ENCODE assay signal across 8 mouse cellular contexts in the genomic region with DNA sequence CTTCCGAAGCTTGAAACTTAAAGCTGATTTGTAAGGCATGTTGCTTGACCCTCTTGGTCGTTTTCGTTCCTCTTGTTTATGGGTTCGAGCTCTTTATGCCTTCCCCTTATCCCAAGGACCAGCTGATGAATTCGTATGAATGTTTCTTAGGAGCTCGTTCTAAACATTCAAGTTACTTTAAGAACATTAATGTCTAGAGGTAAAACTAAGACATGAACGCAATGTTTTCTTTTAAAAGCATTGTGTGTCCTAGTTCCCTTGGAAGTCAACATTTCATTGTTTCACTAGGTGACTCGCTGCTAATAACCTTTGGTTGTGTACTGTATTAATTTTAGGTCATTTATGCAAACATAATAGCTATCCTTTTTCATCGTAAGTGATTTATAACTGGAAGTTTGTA. TPM values are rescaled to one million over a fixed set of nuclear protein-coding genes. Genes with fewer than 3 reads are reported as not detected.
A peak's percentile ranks its signal among the peaks of the same experiment; 100 is the strongest.
DNase-seq lines count a peak whose midpoint lies in the region; ATAC-seq and TF ChIP-seq lines count a peak whose summit lies in the region.

No protein-coding gene starts in this region.

- H3K9ac ChIP-seq in liver, embryonic 15.5 days, result no peak overlapping the region

- H3K9me3 ChIP-seq in erythroblast, embryonic 14.5 days (ENCODE audit: control insufficient read depth, low read length), result no peaks in the 10 kb centered on the region
- no peaks in the 10 kb centered on the region for H3K9me3 ChIP-seq in E14TG2a.4 (ENCODE audit: low read length)
- no peaks in the 10 kb centered on the region for H3K9me3 ChIP-seq in liver, embryonic 15.5 days (replicated peaks)

- 76% methylated on average over 9 of the region's 9 CpGs for WGBS in liver, embryonic 15.5 days (ENCODE audit: insufficient replicate concordance)

- no peak for ATAC-seq in erythroblast, adult 5-6 weeks (replicated peaks; ENCODE audit: low FRiP score, poor library complexity, severe bottlenecking)
- ATAC-seq in liver, embryonic 15.5 days (ENCODE audit: insufficient read depth), result no peak

- no peak for TF ChIP-seq CTCF in E14TG2a.4 (conservative IDR thresholded peaks at IDR 0.05; ENCODE audit: low read length)

- H3K4me2 ChIP-seq in liver, embryonic 15.5 days, result peak overlapping the region; percentile 85

- DNase-seq in forelimb bud, embryonic 11.5 days (ENCODE audit: low read depth, low spot score), result peak; percentile 5
- no peak for DNase-seq in ovary, postnatal 14 days (ENCODE audit: low spot score)
- no peak for DNase-seq in spleen, adult 12 weeks (ENCODE audit: low spot score)
- no peak for DNase-seq in thymus, postnatal 10 days (ENCODE audit: low spot score in 2 of 2)

- no peaks in the 10 kb centered on the region for H3K36me3 ChIP-seq in erythroblast, embryonic 14.5 days (ENCODE audit: control insufficient read depth)
- no peaks in the 10 kb centered on the region for H3K36me3 ChIP-seq in E14TG2a.4 (ENCODE audit: insufficient read depth, low read length)
- H3K36me3 ChIP-seq in liver, embryonic 15.5 days (replicated peaks), result no peaks in the 10 kb centered on the region

- H3K27ac ChIP-seq in liver, embryonic 15.5 days (replicated peaks), result no peak overlapping the region

- H3K4me1 ChIP-seq in erythroblast, embryonic 14.5 days (ENCODE audit: control insufficient read depth), result peaks cover 15% of the 10 kb centered on the region
- H3K4me1 ChIP-seq in E14TG2a.4 (replicated peaks; ENCODE audit: low read depth, low read length), result peaks cover 28% of the 10 kb centered on the region
- peaks cover 8% of the 10 kb centered on the region for H3K4me1 ChIP-seq in liver, embryonic 15.5 days (replicated peaks)

- H3K4me3 ChIP-seq in erythroblast, embryonic 14.5 days (replicated peaks), result peak overlapping the region; percentile 75
- H3K4me3 ChIP-seq in E14TG2a.4 (replicated peaks; ENCODE audit: low read length), result peak overlapping the region; percentile 88
- peak overlapping the region; percentile 82 for H3K4me3 ChIP-seq in liver, embryonic 15.5 days (replicated peaks)

- no peaks in the 10 kb centered on the region for H3K27me3 ChIP-seq in erythroblast, embryonic 14.5 days (ENCODE audit: control insufficient read depth)
- no peaks in the 10 kb centered on the region for H3K27me3 ChIP-seq in E14TG2a.4 (ENCODE audit: insufficient read depth, low read length)
- no peaks in the 10 kb centered on the region for H3K27me3 ChIP-seq in liver, embryonic 15.5 days

RNA-seq across cellular contexts. Expression of a gene that starts 4.2 kb away (rescaled TPM):
- 0.06 TPM in 2 replicates for polyA plus RNA-seq in erythroblast, embryonic 14.5 days (2012)
- total RNA-seq in erythroblast, adult 5-6 weeks (2015; ENCODE audit: low replicate concordance), result not detected in 2 replicates
- 0.68 TPM in 1 of 2 replicates, not detected in the other for total RNA-seq in erythroblast, adult 5-6 weeks (2017; ENCODE audit: low replicate concordance)
- 4.7 and 5.6 TPM in 2 replicates for polyA plus RNA-seq in liver, embryonic 15.5 days (2015; fragmentation: Nextera tagmentation; extraction: Ambion mirVana)
